Mouse (Mus musculus) kidney, embryonic 15.5 days (tissue): ENCODE results near the gene Ripor2. TPM values are rescaled to one million over a fixed set of nuclear protein-coding genes. Genes with fewer than 3 reads are reported as not detected.
A peak's percentile ranks its signal among the peaks of the same experiment; 100 is the strongest.

Experiments used
- ATAC-seq: fragments of 200-750 bp; cut with Nextera tagmentation; replicated peaks from 2 replicates; pipeline ENCODE4 v1.8.0; 2017; ENCODE audit warnings: moderate TSS enrichment; ENCODE audit not compliant: low FRiP score
- H3K27ac ChIP-seq: fragments of 300-500 bp; sonication (generic); 2 replicates; pipeline ENCODE4 v1.5.1; 2015; ENCODE audit warnings: mild to moderate bottlenecking, inconsistent platforms
- H3K27me3 ChIP-seq: fragments of 300-500 bp; sonication (generic); 2 replicates; pipeline ENCODE4 v1.6.1; 2015; ENCODE audit warnings: inconsistent platforms
- H3K36me3 ChIP-seq: fragments of 300-500 bp; sonication (generic); 2 replicates; pipeline ENCODE4 v1.6.1; 2015; ENCODE audit warnings: inconsistent platforms
- H3K4me1 ChIP-seq: fragments of 300-500 bp; sonication (generic); 2 replicates; pipeline ENCODE4 v1.6.1; 2015; ENCODE audit warnings: inconsistent platforms
- H3K4me2 ChIP-seq: fragments of 300-500 bp; sonication (generic); 2 replicates; pipeline ENCODE4 v1.6.1; 2015; ENCODE audit warnings: moderate library complexity, mild to moderate bottlenecking, inconsistent platforms
- H3K4me3 ChIP-seq: fragments of 300-500 bp; sonication (generic); replicated peaks from 2 replicates; pipeline ENCODE4 v1.5.1; 2015; ENCODE audit warnings: mild to moderate bottlenecking, inconsistent platforms
- H3K9ac ChIP-seq: fragments of 300-500 bp; sonication (generic); 2 replicates; pipeline ENCODE4 v1.6.1; 2015; ENCODE audit warnings: mild to moderate bottlenecking, inconsistent platforms
- H3K9me3 ChIP-seq: fragments of 300-500 bp; sonication (generic); replicated peaks from 2 replicates; pipeline ENCODE4 v1.6.1; 2016; ENCODE audit warnings: inconsistent platforms
- WGBS: fragments of 180-500 bp; shearing (Covaris S2); methylation state at CpG from one replicate; pipeline ENCODE4 v1.1.7; 2015; ENCODE audit warnings: mixed read lengths; 5-methylcytosine and 5-hydroxymethylcytosine counted together
- polyA plus RNA-seq: library from polyadenylated mRNA; unstranded; fragments of >200 nt; fragmentation: Nextera tagmentation; extraction: Ambion mirVana; gene quantifications from 2 replicates; pipeline ENCODE4 v1.2.1, GENCODE M21; 2015

The Ripor2 gene
- polyA plus RNA-seq, 1 experiment from 2014 or later: 2.7 TPM

DNA sequence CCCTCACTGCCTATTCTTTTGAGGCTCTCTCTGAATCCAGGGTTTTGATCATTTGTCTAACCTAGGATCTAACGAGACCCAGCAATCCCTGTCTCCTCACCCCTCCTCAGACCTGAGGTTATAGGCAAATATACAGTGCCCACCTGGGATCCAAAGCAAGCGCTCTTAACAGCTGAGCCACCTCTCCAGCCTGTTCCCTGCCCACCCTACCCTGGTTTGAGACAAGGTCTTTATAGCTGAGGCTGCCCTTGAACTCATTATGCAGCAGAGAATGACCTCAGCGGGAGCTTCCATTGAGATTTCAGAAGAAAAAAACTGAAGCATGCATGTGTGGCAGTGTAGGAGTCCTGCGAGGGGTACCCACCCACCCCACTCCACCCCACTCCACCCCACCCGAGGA lies 152.5 kb downstream of the Ripor2 start:
- no peaks in the 10 kb centered on the region for H3K4me1 ChIP-seq
- 89% methylated on average over 5 of the region's 5 CpGs for WGBS
- no peak overlapping the region for H3K9ac ChIP-seq
- H3K27me3 ChIP-seq: no peaks in the 10 kb centered on the region
- H3K9me3 ChIP-seq: no peaks in the 10 kb centered on the region
- no peak for ATAC-seq
- no peaks in the 10 kb centered on the region for H3K36me3 ChIP-seq
- no peak overlapping the region for H3K4me2 ChIP-seq
- H3K27ac ChIP-seq: no peak overlapping the region
- no peak overlapping the region for H3K4me3 ChIP-seq

DNA sequence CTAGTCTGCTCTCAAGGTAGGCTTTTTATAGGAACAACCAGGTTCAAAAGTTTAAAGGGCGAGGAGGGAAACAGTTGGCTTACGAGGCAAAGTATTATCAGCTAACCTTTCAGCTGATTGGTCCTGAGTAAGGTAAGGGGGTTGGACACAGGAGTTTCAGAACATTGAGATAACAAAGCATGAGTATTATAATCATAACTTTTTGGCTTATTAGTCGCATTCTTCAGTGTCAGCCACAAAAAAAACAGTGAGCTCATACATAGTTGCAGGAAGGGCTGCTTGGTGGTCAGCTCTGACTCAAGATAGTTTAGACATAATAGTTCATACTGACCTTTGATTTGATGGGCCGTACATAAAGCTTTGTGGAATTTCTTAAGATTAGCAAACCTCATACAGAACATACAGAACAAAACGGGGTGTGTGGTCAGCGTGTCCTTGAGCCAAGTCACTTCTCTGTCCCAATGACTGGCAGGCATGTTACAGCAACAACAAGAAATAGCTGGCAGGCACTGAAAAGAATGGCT lies 153.7 kb downstream of the Ripor2 start:
- H3K4me1 ChIP-seq: no peaks in the 10 kb centered on the region
- no peak overlapping the region for H3K9ac ChIP-seq
- no peaks in the 10 kb centered on the region for H3K9me3 ChIP-seq
- no peaks in the 10 kb centered on the region for H3K27me3 ChIP-seq
- no peak overlapping the region for H3K4me2 ChIP-seq
- H3K4me3 ChIP-seq: no peak overlapping the region
- no peaks in the 10 kb centered on the region for H3K36me3 ChIP-seq
- no peak overlapping the region for H3K27ac ChIP-seq
- ATAC-seq: no peak
- 74% methylated on average over 6 of the region's 6 CpGs for WGBS

DNA sequence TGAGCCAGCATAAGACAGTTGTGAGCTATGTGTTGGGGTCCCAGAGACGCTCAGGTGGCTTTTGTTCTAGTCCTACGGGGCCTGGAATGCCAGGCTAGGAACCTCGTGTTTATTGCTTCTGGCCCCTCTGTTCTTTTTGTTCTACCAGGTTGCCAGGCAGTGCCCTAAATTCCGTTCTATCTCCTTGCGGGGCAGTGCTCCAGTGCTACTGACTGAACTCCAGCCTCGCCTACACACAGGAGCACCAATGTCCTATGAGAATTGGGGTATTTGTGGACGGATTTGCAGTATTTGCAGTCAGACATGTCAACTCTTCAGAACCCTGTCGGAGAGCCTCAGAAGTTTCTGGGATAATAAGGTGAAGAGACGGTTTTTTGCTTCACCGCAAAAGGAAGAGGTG lies 159.0 kb downstream of the Ripor2 start, which contains the start of gene Armh2:
Gene Armh2 (plus strand): TSS at position 205 of the 400 bp plus-strand sequence.
- no peaks in the 10 kb centered on the region for H3K9me3 ChIP-seq
- no peaks in the 10 kb centered on the region for H3K4me1 ChIP-seq
- H3K27ac ChIP-seq: no peak within 1 kb of the TSS
- no peaks in the 10 kb centered on the region for H3K27me3 ChIP-seq
- no peak within 1 kb of the TSS for H3K9ac ChIP-seq
- no peak within 1 kb of the TSS for H3K4me2 ChIP-seq
- ATAC-seq: no peak
- no peaks in the 10 kb centered on the region for H3K36me3 ChIP-seq
- 89% methylated on average over 10 of the region's 10 CpGs for WGBS
- H3K4me3 ChIP-seq: no peak within 1 kb of the TSS

DNA sequence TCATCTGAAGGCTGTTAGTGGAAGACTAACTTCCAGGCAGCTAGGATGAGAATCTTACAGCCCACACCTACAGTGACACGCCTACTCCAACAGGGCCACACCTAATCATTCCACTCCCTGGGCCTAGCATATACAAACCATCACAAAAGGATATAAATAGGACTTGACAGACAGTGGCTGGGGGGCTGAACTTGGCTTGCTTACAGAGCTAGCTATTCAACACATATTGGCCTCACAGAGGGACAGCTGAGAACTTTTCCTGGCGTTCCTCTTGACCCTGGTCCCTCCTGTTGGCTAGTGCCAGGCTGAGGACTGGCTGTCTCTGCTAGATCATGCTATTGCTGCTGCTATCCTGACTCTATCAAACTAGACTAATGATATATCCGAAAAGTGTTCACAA lies 165.8 kb downstream of the Ripor2 start:
- 83% methylated on average over 3 of the region's 3 CpGs for WGBS
- no peak overlapping the region for H3K27ac ChIP-seq
- no peaks in the 10 kb centered on the region for H3K4me1 ChIP-seq
- H3K9me3 ChIP-seq: no peaks in the 10 kb centered on the region
- no peaks in the 10 kb centered on the region for H3K27me3 ChIP-seq
- no peak overlapping the region for H3K4me3 ChIP-seq
- peaks cover 36% of the 10 kb centered on the region for H3K36me3 ChIP-seq
- H3K4me2 ChIP-seq: no peak overlapping the region
- H3K9ac ChIP-seq: no peak overlapping the region
- no peak for ATAC-seq

DNA sequence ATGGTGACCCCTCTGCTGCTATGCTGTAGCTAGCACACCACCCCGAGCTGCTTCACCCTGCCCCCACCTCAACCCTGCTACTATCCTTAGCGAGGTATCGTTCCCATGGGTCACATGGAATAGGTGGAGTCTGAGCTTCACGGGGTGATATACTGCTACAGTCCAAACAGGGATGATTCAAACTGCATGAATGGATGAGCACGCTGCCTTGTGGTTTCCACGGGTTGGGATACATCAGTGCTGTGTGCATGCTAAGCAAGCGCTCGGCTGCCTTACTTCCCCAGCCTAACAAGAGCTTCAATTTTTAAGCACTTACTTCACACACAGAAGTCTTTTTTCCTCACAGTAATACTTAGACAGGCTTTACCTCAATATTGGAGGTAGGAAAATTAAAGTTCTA lies 168.8 kb downstream of the Ripor2 start:
- Histone ChIP-seq H3K4me3 (no peak overlapping the region), H3K9ac (no peak overlapping the region), H3K4me1 (no peaks in the 10 kb centered on the region), H3K36me3 (peaks cover 62% of the 10 kb centered on the region), H3K4me2 (no peak overlapping the region), H3K27ac (no peak overlapping the region), H3K9me3 (no peaks in the 10 kb centered on the region), H3K27me3 (no peaks in the 10 kb centered on the region)
- 94% methylated on average over 8 of the region's 8 CpGs for WGBS
- no peak for ATAC-seq

DNA sequence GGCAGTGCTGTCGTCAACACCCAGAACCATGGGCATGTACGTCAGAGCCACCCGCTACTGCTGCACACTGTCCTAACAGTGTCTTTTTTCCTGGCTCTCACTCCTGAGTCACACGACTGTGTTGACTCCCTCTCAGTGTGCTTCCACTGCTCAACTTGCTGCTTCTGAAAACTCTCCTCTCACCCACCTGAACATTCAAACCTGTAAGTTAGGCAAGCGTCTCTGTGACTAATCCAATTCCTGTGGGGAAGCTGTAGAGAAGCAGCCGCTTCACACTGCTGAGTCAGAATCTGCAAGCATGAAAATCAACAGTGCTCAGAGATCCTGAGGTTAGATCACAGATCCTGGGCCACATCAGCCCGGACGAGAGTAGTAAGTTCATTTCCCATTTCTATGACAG lies 169.4 kb downstream of the Ripor2 start:
- 91% methylated on average over 8 of the region's 8 CpGs for WGBS
- no peak for ATAC-seq
- H3K36me3 ChIP-seq: peaks cover 68% of the 10 kb centered on the region

DNA sequence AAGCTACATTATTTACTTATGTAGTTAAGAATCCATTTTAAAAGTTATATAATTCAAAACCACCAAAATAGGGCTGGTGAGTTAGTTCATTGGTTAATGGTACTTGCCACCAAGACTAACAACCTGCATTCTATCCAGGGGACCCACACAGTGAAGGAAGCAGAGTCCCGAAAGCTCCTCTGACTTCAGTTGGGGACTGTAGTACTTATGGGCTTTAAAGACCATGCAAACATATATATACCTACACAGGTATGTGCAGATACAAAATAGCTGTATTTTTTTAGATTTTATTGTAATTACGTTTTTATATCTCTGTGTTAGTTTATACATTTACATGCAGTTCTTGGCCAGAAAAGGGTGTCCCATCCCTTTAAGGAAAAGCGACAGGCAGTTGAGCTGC lies 174.8 kb downstream of the Ripor2 start:
- no peak overlapping the region for H3K4me2 ChIP-seq
- no peak overlapping the region for H3K4me3 ChIP-seq
- peaks cover 12% of the 10 kb centered on the region for H3K4me1 ChIP-seq
- H3K27me3 ChIP-seq: no peaks in the 10 kb centered on the region
- no peak for ATAC-seq
- H3K9ac ChIP-seq: no peak overlapping the region
- no peak overlapping the region for H3K27ac ChIP-seq
- peaks cover 75% of the 10 kb centered on the region for H3K36me3 ChIP-seq
- WGBS: 95% methylated on average over 3 of the region's 3 CpGs
- H3K9me3 ChIP-seq: no peaks in the 10 kb centered on the region

More for the DNA sequence above, 169.4 kb downstream of the Ripor2 start:
- H3K9me3 ChIP-seq: no peaks in the 10 kb centered on the region
- no peak overlapping the region for H3K9ac ChIP-seq
- H3K4me2 ChIP-seq: no peak overlapping the region
- H3K4me1 ChIP-seq: no peaks in the 10 kb centered on the region
- no peaks in the 10 kb centered on the region for H3K27me3 ChIP-seq
- H3K27ac ChIP-seq: no peak overlapping the region
- H3K4me3 ChIP-seq: no peak overlapping the region

DNA sequence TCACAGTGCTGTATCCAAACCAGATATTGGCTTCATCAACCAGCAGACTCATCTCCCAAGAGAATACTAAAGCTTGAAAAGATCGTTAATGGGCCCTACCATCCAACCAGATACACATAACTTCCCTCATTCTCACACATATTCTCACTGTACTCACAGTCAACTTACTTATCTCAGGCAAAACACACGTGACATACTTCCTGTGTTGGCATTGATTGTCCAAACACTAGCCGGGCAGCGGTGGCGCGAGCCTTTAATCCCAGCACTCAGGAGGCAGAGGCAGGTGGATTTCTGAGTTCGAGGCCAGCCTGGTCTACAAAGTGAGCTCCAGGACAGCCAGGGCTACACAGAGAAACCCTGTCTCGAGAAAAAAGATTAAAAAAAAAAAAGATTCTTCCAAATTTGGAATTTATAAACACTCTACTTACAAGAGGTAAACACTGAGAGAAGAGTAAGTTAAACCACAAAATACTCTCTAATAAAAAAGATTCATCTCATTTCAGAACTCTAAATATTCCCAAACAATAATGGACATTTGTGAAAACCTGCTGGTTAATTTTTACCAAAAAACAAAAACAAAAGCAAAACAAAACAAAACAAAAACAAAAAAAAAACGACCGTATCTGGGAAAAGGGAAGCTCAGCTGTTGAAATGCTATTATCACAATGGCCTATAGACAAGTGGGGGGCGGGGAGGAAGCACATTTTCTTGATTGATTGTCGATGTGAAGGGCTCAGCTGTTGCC lies 176.0 kb downstream of the Ripor2 start:
- Histone ChIP-seq H3K36me3 (peaks cover 63% of the 10 kb centered on the region), H3K4me1 (peaks cover 18% of the 10 kb centered on the region), H3K9me3 (no peaks in the 10 kb centered on the region), H3K4me3 (no peak overlapping the region), H3K4me2 (no peak overlapping the region), H3K27me3 (no peaks in the 10 kb centered on the region), H3K27ac (no peak overlapping the region), H3K9ac (no peak overlapping the region)
- no peak for ATAC-seq
- WGBS: 89% methylated on average over 12 of the region's 12 CpGs

DNA sequence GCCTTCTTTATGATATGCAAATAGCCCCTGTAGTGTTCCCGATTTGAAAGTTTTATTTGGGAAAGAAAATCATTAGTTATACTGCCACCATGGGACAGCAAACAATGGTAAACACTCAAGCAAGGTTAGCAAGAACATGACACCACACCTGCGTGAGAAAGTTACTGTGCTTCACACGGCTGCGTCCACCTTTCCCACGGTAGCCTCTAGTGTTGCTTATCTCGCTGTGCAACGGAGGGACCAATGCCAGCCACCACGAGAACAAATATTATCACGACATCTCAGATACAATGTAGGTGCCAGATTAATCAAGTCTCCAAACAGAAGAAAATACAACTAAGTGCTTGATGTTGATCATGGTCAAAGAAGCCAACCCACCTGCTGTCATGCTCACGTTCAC lies 177.5 kb downstream of the Ripor2 start:
- Histone ChIP-seq H3K27me3 (no peaks in the 10 kb centered on the region), H3K27ac (no peak overlapping the region), H3K9me3 (no peaks in the 10 kb centered on the region), H3K4me3 (no peak overlapping the region), H3K4me1 (peaks cover 18% of the 10 kb centered on the region), H3K36me3 (peaks cover 52% of the 10 kb centered on the region), H3K4me2 (no peak overlapping the region), H3K9ac (no peak overlapping the region)
- WGBS: 87% methylated on average over 10 of the region's 10 CpGs
- ATAC-seq: no peak

DNA sequence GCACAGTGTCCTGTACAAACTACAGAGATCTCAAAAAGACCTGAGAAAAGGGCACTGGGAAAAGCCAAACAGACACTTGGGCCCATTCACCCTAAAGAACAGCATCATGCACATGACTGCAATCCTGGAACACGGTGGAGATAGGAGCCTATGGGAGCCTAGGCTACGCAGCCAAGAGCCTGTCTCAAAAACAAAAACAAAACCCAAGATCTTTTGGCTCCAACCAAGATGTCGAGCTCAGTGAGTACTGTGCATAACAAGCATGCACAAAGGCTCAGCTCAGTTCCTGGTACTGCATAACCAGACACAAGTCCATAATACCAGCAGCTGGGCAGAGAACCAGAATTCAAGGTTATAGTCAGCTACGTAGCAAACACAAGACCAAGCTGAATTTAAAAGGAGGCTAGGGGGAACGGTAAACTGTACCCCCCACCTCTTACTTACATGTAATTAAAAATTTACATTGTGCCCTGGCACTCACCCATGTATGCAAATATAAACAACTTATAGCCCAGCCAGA lies 178.4 kb downstream of the Ripor2 start:
- WGBS: 58% methylated on average over 5 of the region's 5 CpGs
- H3K4me1 ChIP-seq: peaks cover 18% of the 10 kb centered on the region

DNA sequence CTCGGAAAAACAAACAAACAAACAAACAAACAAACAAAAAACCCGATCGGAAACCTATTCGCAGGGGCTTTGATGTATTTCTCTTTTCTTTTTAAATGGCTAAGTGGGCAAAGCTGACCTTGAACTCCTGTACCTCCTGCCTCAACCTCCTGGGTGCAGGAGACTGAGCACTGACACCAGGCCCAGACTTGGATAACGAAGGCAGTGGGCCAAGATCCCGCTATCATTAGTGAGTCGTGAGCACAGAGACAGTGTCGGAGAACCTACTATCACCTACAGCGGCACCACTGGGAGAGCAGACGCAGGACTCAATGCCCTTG lies 179.1 kb downstream of the Ripor2 start:
- ATAC-seq: no peak
- no peaks in the 10 kb centered on the region for H3K9me3 ChIP-seq
- H3K27me3 ChIP-seq: no peaks in the 10 kb centered on the region
- peak overlapping the region; percentile 80 for H3K4me3 ChIP-seq
- peaks cover 36% of the 10 kb centered on the region for H3K36me3 ChIP-seq
- 4% methylated on average over 10 of the region's 10 CpGs for WGBS
- peak overlapping the region; percentile 96 for H3K27ac ChIP-seq
- peak overlapping the region; percentile 71 for H3K4me2 ChIP-seq
- H3K9ac ChIP-seq: peak overlapping the region; percentile 75
- peaks cover 18% of the 10 kb centered on the region for H3K4me1 ChIP-seq

More for the DNA sequence above, 178.4 kb downstream of the Ripor2 start:
- Histone ChIP-seq H3K27ac (no peak overlapping the region), H3K36me3 (peaks cover 42% of the 10 kb centered on the region), H3K4me2 (peak overlapping the region; percentile 71), H3K4me3 (peak overlapping the region; percentile 80), H3K27me3 (no peaks in the 10 kb centered on the region), H3K9me3 (no peaks in the 10 kb centered on the region), H3K9ac (peak overlapping the region; percentile 11; the same call in 1 of the 2 replicates)
- no peak for ATAC-seq

DNA sequence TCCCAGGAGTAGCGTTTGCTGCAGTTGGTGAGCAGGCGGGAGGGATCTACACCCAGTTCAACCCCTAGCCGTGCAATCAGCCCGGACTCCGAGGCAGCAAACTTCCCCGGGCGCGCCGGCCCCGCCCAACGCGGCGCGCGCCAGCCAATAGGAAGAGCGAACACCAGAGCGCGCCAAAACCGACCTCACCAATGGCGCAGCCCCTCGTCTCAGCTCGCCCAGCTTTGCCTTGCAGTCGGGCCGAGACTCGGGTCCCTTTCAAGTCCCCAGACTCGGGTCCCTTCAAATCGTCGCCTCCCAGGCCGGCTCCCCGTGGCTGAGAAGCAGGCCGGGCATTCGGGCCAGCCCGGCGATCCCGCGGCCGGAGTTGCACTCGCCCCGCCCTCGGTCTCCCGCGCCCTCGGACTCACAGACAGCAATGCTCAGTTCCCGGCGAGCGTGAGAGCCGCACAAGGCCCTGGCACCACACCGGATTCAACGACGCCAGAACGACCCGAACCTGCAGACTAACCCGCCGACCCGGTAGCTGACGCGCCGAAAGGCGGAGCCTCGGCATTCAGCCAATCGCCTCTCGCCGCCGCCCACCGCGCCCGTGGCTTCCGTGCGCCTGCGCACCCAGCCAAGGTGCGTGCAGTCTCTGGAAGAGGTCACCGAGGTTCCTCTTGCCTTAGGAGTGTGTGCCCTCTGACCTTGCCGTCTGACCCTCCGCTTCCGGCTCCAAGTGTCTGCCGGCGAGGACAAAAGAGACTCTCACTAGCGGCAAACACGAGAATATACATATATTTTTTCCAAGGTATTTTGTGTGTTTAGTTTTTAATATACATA lies 179.6 kb downstream of the Ripor2 start, which contains the start of gene Gmnn:
Gene Gmnn (minus strand): TSS at position 521 of the 825 bp plus-strand sequence.
- Histone ChIP-seq H3K27me3 (no peaks in the 10 kb centered on the region), H3K27ac (peak within 1 kb of the TSS; percentile 96), H3K4me3 (peak within 1 kb of the TSS; percentile 80), H3K36me3 (peaks cover 30% of the 10 kb centered on the region), H3K4me1 (peaks cover 18% of the 10 kb centered on the region), H3K9me3 (no peaks in the 10 kb centered on the region), H3K9ac (peak within 1 kb of the TSS; percentile 75), H3K4me2 (peak within 1 kb of the TSS; percentile 71)
- ATAC-seq: peak; percentile 99
- WGBS: under 1% methylated on average over 79 of the region's 79 CpGs
